Mouse (Mus musculus): ENCODE results near the gene Ncoa6.

DNA sequence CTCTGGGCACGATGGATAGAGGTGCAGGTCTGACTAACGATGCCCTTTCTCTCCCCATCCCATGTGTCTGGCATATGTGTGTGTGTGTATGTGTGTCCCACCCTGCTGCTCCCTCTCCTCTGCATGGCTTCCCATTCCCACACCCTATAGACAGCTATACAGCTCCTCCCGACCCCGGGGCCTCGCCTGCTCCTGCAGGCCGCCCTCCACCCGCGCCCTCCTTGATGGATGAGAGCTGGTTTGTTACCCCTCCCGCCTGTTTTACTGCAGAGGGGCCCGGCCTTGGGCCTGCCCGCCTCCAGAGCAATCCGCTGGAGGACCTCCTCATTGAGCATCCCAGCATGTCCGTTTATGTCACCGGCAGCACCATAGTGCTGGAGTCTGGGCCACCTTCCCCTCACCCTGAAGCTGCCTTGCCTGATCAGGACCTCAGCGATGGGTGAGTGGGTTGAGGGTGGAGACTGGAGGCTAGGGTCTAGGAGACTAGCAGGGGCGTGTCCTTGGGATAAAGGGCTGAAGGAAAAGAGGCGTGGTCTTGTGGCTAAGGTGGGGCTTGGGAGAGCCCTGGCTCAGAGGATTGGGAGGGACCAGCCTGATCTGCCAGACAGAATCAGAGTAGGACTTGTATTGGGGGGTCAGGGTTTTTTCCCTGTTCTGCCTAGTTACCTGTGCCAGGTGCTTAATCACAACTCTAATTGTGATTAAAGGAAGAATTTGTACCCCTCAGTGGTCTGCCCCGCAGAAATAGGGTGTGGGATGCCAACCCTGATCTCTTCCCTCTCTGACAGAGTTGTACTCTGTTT, 87.8 kb downstream of the Ncoa6 start:
- TF ChIP-seq CHD2 (IDR thresholded peaks at IDR 0.05; ENCODE audit: low read depth, low read length) (no peak), HCFC1 (IDR thresholded peaks at IDR 0.05; ENCODE audit: borderline replicate concordance, insufficient read depth, low read length) (no peak), ZNF384 (IDR thresholded peaks at IDR 0.05; ENCODE audit: low read depth, low read length) (no peak), MAFK (IDR thresholded peaks at IDR 0.05; ENCODE audit: insufficient read depth, low read depth, low read length) (no peak)
